Mouse (Mus musculus): Measurements from ENCODE around the gene Cry2. TPM values are rescaled to one million over a fixed set of nuclear protein-coding genes. Genes with fewer than 3 reads are reported as not detected.

The Cry2 gene
- total RNA-seq, 1 experiment from 2014 or later, result 8.5 TPM

DNA sequence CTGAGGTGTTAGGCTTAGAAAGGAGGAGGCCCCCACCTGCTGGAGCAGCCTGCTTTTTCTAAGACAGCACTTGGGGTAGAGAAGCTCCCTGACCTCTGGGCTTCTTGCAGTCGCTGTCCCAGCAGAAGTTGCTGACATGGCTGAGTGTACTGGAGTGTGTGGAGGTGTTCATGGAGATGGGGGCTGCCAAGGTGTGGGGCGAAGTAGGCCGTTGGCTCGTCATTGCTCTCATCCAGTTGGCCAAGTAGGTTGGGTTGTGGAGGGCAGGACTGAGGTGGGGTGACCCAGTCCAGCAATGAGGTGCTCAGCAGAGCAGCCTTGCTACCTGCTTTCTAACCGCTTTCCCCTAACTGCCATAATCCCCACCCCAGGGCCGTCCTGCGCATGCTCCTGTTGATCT lies 56.5 kb downstream of the Cry2 start:
- ATAC-seq (ENCODE audit: extremely low read depth, insufficient number of reproducible peaks, low FRiP score, poor library complexity, severe bottlenecking), result no peak

DNA sequence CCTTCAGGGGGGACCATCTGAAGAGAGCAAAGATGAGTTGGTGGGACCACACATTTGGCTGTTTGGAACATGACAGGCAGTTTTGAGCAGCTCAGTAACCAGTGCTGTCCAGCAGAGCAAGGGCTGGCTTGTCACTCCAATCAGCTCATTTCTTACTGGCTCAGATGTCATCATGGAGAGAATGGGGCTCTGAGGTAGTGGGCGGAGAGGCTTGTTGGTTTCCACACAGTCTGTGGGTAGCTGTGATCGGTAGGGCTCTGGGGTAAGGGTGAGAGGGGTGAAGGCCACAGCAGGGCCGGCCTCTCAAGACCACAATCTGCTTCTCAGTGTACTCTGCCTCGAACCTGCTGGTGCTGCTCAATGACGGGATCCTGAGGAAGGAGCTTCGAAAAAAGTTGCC lies 57.5 kb downstream of the Cry2 start:
- ATAC-seq (ENCODE audit: extremely low read depth, insufficient number of reproducible peaks, low FRiP score, poor library complexity, severe bottlenecking), result no peak

DNA sequence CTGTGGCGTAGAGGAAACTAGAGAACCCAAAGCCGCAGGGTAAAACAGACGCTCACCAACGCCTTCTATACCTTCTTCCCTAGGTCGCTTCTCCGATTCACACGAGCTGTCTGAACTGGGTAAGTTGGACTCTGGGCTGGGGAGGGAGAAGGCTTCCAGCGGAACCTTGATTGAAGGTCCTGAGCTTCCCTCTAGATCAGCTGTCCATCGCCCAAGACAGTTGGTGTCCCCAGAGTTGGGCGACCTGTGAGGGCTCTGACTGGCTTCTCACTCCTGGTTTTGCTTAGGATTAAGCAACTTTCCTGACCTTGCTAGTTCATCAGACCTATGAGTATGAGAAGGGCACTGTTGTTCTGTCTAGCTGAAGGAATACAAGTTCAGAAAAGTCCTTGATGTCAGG lies 58.1 kb downstream of the Cry2 start:
- ATAC-seq (ENCODE audit: extremely low read depth, insufficient number of reproducible peaks, low FRiP score, poor library complexity, severe bottlenecking), result no peak

DNA sequence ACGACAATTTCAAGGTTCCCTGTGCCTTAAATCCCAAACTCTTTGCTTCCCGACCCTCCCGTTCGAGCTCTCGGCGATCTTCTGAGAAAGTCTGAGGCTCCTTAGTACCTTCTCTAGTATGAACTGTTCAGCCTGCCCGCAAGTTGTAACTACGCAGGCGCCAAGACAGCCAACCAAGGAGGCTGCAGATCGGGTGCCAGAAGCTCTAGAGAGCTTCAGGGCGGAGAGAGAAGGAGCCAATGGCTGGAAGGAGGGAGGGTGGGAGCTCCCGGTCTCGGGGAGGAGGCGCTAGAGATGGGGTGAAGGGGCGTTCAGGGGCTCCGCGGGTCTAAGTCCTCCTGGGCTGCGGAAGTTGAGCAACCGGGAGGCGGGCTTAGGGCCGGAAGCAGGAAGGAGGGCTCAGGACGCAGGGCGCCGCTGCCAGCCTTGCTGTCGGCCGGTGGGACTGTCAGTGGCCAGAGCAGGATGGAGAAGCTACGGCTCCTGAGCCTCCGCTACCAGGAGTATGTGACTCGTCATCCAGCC lies 58.7 kb downstream of the Cry2 start:
- peak; percentile 94 for ATAC-seq (ENCODE audit: extremely low read depth, insufficient number of reproducible peaks, low FRiP score, poor library complexity, severe bottlenecking)

DNA sequence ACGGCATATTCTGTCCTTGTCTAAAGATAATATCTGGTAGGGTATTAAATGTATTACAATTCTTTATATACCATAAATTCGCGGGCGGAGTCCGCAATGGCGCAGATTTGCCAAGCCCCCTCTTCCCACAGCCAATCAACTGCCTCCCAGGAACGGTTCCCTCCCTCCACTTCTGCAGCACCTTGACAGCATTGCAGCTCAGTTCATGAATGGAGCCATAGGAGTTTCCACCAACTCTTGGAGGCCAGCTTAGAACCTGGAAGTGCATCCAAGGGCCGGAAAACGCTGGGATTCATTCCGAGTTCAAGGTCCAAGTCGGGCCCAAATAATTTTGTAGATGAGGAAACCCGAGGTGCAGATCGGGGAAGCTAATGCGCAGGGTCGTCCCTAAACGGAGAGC lies 59.3 kb downstream of the Cry2 start, which contains the start of the genes Pex16 and Large2:
TSS of gene Pex16 (plus strand) at position 163 of the 400 bp plus-strand sequence.
TSS of gene Large2 (minus strand) at position 356 of the 400 bp plus-strand sequence.
- ATAC-seq (ENCODE audit: extremely low read depth, insufficient number of reproducible peaks, low FRiP score, poor library complexity, severe bottlenecking), result no peak

DNA sequence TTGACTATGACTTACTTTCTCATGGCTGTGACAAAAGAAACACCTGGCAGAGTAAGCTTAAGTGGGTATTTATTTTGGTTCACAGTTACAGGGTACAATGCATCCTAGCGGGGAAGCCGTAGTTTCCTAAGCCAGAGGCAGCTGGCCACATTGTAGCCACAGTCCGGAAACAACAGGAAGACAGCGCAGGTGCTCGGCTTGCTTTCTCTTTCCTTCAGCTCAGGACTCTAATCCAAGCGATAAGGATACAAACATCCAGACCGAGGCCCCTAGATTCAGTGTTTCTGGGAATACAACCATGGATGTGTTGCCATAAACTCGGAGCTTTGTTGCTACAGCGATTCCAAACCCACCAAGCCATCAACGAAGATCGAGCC lies 60.4 kb downstream of the Cry2 start:
- ATAC-seq (ENCODE audit: extremely low read depth, insufficient number of reproducible peaks, low FRiP score, poor library complexity, severe bottlenecking), result no peak

DNA sequence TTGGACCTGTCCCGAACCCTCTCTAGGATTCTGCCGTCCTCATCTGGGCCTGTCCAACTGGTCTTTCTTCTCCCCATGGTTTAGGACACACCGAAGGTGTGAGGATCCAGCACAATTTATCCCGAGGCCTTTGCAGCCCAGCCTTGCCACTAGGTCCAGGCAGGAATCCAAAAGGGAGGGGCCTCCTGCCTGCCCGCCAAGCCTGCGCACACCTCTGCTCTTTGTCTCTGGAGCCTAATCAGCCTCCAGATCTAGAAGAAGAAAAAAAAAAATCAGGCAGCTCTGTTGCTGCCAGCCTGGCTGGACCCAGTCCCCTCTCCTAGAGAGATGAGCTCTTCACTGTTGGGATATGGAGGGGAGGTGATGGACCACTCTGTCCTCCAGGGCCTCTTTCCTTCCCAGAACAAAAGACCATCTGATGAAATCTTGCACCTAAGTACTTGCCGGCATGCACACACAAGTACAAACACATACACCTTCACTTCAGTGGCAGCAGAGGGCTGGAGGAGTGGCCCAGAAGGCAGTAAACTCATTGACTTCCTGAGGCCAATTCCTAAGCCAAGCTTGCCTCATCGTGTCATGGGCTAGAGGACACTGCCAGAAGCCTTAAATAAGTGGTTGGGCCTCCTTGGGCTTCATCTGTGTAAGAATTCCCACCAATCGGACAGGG lies 60.9 kb downstream of the Cry2 start:
- no peak for ATAC-seq (ENCODE audit: extremely low read depth, insufficient number of reproducible peaks, low FRiP score, poor library complexity, severe bottlenecking)

DNA sequence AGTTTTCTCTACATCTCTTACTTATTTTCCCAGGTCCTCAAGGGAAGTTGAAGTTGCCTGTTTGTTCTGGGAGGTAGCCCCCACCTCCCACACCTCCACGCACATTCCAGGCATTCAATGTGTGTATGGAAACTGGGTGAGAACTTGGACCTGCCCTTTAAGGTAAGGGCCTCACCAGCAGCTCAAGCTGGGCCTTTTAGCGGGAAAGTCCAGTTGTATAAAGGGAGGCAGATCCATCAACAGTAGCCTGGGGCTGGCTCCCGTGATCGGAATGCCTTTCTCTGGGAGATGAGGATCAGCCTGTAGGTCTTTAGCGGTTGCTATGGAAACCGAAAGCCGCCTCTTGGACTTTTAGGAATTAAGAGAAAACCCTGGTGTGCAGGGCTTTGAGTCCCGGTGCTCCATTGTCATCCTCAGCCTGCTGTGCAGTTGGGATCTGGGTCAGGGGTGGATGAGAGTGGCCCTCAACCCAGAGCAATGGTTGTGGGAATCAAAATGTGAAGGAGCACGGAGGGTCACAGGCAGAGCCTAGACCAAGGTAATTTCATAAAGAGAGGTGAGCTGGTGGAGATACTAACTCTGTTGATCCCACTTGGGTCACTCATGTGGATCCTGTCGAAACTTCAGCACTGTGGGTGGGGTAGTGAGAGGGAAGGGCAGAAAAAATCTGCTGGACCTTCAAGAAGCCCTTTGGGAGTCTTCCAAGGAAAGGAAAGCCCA lies 61.7 kb downstream of the Cry2 start:
- no peak for ATAC-seq (ENCODE audit: extremely low read depth, insufficient number of reproducible peaks, low FRiP score, poor library complexity, severe bottlenecking)

DNA sequence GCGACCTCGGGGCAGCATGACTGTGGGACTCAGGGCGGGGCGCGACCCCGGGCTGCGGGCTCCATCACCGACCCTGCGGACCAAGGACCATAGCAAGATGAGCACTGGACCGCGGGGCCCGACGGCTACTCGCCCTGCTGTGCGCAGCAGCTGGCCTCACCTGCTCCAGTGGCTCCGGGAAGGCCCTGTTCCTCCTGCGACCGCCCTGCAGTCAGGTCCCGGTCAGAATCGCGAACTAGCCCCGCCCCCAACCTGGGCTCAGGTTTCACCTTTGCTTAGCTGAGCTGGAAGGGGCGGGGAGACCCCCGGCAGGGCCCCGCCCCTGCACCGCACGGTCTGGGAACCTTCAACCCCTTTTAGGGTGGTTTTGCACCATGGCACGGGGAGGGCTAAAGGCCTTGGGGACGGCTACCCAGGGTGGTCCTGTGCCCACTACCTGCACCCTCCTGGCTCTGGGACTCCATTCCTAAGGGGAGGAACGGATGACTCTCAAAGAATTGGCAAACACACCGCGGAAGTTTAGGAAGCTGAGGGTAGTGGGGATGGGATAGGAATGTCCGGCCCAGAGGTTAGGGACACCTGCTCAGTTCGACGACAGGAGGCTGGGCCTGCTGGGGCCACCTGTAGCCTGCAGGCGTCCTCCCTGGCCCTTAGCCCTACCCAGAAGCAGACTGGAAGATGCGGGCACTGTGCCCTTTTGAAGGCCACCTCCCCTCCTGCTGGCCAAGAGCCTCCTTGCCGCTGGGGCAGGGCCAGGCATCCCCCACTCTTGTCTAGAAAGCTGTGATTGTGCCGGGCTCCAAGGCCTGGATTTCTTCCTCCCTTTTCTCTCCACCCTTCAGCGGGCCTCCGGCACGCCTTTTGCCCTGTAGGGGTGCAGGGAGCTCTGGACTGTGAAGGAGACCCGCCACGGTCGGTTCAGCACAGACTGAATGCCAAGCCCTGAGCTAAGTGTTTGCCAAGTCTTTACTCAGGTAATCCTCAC lies 62.7 kb downstream of the Cry2 start:
- no peak for ATAC-seq (ENCODE audit: extremely low read depth, insufficient number of reproducible peaks, low FRiP score, poor library complexity, severe bottlenecking)

DNA sequence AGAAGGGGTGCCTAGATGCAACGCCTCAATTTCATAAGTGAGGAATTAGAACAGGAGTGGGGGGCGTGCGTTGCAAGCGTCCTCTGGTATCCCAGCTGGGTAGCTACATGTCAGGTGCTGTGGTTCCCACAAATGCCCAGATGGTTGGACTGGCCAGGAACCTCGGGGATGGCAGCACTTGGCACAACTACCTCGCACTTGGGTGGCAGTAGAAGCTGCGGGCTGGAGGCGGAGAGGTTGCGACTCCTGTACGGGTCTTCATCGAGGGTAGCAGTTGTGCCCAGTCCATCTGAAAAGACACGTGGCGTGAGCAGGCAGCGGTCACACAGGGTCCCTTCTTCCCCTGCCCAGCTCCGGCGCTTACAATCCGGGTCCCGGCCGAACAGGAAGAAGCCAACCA lies 63.5 kb downstream of the Cry2 start:
- no peak for ATAC-seq (ENCODE audit: extremely low read depth, insufficient number of reproducible peaks, low FRiP score, poor library complexity, severe bottlenecking)

DNA sequence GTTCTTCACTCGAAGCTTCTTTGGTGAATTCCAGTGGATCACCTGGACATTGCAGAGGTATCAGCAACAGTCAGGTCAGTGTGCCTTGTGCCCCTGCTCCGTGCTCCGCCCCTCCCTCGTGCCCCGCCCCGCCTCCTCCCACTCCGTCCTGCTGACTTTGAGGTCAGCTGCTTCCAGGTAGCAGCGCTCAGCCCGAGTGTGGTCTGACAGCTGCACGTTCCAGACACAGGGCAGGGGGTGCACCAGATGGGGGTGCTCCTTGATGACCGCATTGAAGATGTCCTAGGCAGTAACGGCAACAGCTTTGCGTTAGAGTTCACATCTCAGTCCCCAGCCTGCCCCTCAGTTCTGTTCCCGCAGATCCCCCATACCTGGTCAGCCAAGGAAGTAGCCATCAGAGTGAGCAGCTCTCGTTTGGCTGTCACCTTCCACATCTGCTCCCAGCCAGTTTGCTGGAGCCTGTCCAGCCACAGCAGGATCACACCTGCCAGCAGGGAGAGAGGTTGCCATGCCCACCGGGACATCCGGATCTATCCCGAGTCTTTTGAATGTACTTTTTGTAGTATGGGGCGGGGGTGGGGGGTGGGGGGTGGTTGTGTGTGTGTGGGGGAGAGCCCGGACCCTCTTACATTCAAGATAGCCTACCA lies 66.3 kb downstream of the Cry2 start:
- ATAC-seq (ENCODE audit: extremely low read depth, insufficient number of reproducible peaks, low FRiP score, poor library complexity, severe bottlenecking), result no peak

DNA sequence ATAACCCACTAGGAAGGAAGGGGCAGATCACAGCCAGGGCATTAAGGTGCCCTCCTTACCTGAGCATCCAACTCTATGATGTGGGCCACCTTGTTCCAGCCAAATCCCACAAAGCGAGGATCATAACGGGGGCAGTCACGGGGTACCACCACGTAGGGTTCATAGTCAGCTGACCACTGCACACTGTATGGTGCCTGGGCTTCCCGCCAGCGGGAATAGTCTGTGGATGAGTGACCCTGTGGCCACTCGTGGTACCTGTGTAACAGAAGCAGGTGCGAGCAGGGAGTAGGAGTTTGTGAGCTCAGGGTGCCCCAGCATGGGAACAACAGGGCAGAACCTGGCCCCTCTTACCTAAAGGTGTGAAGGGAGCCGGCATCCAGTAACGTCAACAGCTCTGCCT lies 68.3 kb downstream of the Cry2 start:
- no peak for ATAC-seq (ENCODE audit: extremely low read depth, insufficient number of reproducible peaks, low FRiP score, poor library complexity, severe bottlenecking)

DNA sequence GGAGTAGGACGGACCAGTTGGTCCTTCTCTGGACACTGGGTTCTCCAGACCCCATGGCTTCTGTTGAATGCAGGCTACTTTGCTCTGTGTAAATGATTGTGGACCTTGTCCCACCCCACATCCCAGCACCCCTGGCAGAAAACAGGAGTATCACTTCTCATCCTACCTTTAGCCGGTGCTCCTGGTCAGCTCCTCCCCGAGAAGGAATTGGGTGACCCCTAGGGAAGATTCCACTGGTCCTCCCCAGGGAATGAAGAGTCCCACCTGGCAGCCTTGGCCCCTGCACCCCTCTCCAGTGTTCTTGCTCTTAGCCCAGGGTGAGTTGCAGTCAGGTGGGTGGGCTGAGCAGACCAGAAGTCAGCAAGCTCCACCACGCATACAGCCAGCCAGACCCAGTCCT lies 69.8 kb downstream of the Cry2 start:
- no peak for ATAC-seq (ENCODE audit: extremely low read depth, insufficient number of reproducible peaks, low FRiP score, poor library complexity, severe bottlenecking)

DNA sequence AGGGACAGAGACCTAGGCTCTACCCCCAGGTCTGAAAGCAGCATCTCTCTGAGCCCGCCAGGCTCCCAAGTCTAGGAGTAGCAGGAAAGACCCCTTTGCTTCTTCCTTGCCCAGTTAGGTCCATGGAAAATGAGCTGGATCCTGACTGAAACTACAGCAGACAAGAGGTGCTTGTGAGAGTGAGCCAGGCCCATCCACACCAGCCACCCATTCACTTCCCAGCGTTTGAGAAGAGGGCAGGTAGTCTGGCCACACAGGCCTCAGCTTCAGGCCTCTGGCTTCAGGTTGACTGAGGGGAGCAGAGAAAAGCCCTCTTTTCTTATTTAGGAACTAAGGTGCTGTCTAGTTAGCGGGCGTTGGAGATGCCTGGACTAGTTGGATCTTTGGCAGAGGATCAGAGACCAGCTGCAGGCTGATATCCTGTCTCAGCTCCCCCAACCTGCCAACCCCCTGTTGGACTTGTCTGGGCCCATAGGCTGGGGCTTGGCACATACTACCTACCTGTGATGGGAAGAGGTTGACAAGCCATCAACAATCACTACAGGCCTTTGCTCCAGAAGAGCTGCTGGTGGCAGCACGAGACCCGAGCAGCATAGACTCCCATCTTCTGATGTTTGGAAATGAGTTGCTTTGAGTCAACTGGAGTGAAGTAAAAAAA lies 71.1 kb downstream of the Cry2 start:
- ATAC-seq (ENCODE audit: extremely low read depth, insufficient number of reproducible peaks, low FRiP score, poor library complexity, severe bottlenecking), result no peak

DNA sequence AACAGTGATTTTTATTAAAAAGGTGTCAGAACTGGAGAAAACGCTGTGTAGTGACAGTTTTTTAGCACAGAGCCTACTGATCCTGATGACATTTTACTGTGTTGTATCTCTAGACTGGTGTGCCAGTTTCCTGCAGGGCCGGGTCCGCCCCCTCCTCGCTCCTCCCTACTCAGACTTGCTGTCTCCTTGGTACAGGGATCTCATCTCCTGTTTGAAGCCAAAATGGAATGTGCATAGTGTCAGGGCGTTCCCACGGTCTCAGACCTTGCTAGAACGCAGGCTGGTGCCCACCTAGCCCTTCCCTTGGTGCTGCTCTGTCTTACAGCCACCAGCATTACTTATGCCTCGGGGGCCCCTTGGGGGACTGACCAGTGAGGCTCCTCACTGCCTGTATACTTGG lies 72.0 kb downstream of the Cry2 start:
- no peak for ATAC-seq (ENCODE audit: extremely low read depth, insufficient number of reproducible peaks, low FRiP score, poor library complexity, severe bottlenecking)

DNA sequence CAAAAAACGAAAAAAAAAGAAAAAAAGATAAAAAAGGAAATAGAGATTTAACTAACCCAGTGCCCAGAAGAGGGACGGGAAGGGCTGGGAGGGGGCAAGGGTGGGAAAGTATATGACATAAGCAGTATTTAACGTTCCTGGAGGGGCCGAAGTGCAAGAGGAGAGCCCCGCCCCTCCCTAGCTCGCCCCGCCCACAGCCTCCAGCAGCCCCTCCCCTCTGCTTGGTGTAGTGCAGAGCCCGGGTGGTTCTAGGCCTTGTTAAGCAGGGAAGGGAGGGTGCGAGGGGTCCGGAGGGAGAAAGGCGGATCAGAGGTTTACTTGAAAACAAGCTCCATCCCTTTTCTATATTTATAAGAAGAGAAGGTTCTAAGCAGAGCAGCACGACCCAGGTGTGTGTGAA lies 73.0 kb downstream of the Cry2 start:
- no peak for ATAC-seq (ENCODE audit: extremely low read depth, insufficient number of reproducible peaks, low FRiP score, poor library complexity, severe bottlenecking)

DNA sequence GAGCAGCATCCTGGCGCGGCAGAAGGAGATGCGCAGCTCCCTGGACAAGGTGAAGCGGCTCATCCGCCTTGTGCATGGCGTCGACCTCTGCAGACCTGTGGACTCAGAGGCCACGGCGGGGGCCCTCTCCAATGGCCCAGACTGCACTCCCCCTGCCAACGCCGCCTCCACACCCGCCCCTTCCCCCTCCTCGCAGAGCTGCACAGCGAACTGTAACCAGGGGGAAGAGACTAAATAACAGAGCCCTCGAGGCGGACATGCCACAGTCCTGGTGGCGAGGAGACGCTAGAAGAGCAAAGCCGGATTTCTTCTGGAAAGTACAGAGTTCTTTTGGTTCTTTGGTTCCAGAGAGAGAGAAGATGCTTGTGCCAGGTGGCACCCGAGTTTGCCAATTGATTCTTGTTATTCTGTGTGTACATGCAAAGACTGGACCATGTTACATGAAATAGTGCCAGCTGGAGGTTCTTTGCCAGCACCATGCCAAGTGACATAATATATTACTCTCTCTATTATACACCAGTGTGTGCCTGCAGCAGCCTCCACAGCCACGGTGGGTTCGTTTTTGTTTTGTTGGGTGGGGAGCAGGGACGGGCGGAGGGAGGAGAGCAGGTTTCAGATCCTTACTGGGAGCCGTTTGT lies 73.5 kb downstream of the Cry2 start:
- ATAC-seq (ENCODE audit: extremely low read depth, insufficient number of reproducible peaks, low FRiP score, poor library complexity, severe bottlenecking), result no peak

DNA sequence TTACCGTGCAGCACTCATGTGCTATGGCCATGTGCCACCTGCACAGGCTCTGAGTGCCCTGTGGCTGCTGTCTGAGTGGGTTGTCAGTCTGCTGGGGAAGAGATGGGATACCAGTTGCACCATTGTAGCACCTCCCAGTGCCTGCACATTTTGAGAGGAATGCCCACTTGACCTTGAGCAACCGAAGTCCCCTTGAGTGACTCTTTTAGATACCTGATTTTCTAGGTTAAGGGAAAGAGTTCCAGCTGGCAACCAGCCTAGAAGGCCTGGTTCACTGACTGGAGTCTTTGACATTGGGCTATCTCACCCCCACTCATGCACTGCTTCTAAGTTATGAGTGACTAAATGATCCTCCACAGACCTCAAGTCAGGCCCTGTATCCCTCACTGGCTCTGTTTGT lies 74.5 kb downstream of the Cry2 start:
- ATAC-seq (ENCODE audit: extremely low read depth, insufficient number of reproducible peaks, low FRiP score, poor library complexity, severe bottlenecking), result no peak

Data from neutrophil, adult 5-6 weeks (primary cell).